Mouse (Mus musculus) cerebellum, adult 2 months (tissue): ENCODE results near the gene Zfp326.

Experiments
- CTCF ChIP-seq: fragments of 200-500 bp; IDR thresholded peaks from 2 replicates; pipeline ENCODE4 v1.5.1; 2011; ENCODE audit warnings: low read depth, mild to moderate bottlenecking, control low read depth, low read length, moderate library complexity, borderline replicate concordance; ENCODE audit not compliant: insufficient read depth
- POLR2A ChIP-seq: fragments of 200-500 bp; IDR thresholded peaks from 2 replicates; pipeline ENCODE4 v1.6.1; 2011; ENCODE audit warnings: low read length, control low read depth, borderline replicate concordance; ENCODE audit not compliant: insufficient read depth

- TF ChIP-seq POLR2A, result no peak
- TF ChIP-seq CTCF, result no peak
Measured at GRCm38 (mm10) chr5:105847726-105848125, 28.6 kb upstream of the Zfp326 start.
